Mouse (Mus musculus): ENCODE results near the gene Mrgprh. TPM values are rescaled to one million over a fixed set of nuclear protein-coding genes. Genes with fewer than 3 reads are reported as not detected.
"Not testable (repeated sequence)": the region's sequence is repeated elsewhere in the genome, so short reads cannot be mapped to it uniquely, and the experiment has no call there.

The Mrgprh gene
- total RNA-seq, 2 experiments from 2014 or later: 5.3 to 5.6 TPM

GRCm38 (mm10) chr17:12866853-12867252, 9.0 kb upstream of the Mrgprh start:
- peak; percentile 26 to 42 for DNase-seq
- intact Hi-C loops (cut with DNase I): no loop called here

GRCm38 (mm10) chr17:12868043-12868442, 7.8 kb upstream of the Mrgprh start, which contains the start of gene Mas1:
TSS of gene Mas1 (minus strand) at chr17:12868143.
- intact Hi-C loops (cut with DNase I): no loop called here
- DNase-seq: no peak

DNA sequence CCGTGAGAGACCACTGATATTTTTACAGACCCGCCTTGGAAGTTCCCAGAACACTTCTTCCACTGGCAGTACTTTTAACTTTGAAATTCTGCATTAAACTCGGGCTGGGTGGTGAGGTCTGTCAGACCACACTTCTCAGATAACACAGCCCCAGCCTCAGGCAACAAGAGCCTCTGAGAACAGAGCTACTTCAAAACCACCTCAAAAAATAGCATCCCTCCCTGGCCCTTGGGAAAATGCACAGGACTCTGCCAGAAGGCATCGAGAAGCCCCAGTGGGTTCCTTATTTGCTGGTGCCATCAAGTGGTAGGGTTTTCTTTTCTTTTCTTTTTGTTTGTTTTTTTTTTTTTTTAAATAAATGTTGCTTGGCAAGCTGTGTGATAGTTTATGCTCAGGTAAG, 7.2 kb upstream of the Mrgprh start:
- no peak for DNase-seq
- intact Hi-C loops (cut with DNase I): no loop called here

DNA sequence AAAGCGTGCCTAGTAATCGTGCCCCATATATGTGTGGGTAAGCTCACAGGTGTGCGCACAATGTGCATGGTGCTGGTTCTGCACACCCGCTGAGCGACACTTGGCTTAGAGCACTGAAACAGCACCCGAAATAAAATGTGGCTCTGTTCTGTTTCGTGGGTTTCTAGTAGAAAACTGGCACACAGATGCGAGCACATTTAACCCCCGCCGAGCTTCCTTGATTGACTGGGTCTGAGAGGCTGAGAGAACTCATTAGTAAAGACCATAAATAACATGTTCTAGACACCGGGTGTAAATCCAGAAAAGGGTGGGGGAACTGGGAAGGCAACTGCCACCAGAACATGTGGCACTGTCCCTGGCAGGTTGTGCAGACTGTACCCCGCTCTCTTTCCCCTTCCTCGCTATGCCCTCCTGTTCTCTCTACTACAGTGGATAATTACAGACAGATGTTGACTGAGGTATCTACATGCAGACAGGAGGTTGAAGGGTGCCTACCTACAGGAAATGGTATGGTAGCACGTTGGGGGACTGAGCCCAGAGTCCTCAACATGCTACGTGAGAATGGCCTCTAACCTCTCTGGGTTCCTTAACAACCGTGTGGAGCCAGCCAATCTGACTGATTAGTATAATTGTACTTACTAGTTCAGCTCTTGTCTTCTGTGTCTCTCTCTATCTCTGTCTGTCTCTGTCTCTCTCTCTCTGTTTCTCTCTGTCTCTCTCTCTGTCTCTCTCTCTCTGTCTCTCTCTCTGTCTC, 3.4 kb upstream of the Mrgprh start:
- no peak for DNase-seq
- intact Hi-C loops (cut with DNase I): no loop called here

- intact Hi-C loops (cut with DNase I): loop anchor here (1.0 to 2.0 kb wide), 3 partner anchors 37 to 131 kb away; partner anchors contain the start of gene Mrpl18
- DNase-seq: peak; percentile 80 to 84
Measured at GRCm38 (mm10) chr17:12880178-12880577, 4.3 kb downstream of the Mrgprh start.

DNA sequence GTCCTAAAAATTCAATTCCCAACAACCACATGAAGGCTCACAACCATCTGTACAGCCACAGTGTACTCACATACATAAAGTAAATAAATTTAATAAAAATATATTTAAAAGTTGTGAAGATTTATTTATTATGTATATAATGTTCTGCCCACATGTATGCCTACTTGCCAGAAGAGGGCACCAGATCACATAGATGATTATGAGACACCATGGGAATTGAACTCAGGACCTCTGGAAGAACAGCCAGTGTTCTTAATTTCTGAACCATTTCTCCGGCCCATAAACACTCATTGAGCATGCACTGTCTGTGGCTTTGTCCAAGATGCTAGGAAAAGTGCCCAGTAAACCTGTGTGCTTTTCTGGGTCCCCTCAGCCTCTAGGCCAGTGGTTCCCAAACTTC, 5.4 kb downstream of the Mrgprh start:
- no peak for DNase-seq
- intact Hi-C loops (cut with DNase I): loop anchor here (2.0 kb wide), 2 partner anchors 36 to 130 kb away; partner anchors contain the start of gene Mrpl18

- intact Hi-C loops (cut with DNase I): loop anchor here (1.0 kb wide), 1 partner anchor 26 kb away; no protein-coding TSS in a partner anchor
- DNase-seq: peak in 1 of 2 experiments; percentile 11
Measured at GRCm38 (mm10) chr17:12886620-12887019, 10.8 kb downstream of the Mrgprh start.

DNA sequence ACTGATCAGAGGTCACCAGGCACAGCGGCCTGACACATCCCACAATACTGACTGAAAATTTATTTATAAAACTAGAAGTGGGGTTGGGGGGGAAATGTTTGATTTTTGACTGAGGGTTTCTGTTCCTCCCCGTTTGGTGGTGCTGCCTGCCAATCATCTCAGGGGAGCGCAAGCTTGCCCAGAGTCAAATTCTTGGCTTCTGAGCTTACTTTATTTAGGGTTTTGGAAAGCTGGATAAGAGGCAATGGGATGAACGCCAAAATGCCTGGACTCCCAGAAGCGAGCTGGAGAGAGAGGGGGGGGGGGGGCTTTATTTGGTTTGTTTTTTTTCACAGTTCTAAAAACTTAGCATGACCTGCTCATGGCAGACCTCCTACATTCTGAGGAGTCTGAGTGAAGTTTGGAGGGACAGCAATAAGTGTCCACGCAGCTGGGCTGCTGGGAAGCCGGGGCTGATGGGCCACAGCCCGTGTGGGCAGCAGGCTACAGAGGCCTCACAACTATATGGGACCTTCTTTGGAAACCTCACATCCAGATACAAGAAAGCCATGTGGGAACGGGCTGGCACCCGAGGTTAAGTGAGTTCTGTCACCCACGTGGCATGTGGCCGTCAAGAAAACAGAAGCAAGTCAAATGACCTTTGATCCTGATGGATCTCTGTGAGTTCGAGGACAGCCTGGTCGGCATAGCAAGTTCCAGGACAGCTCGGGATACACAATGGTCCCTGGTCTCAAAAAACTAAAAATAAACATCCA, 11.4 kb downstream of the Mrgprh start:
- intact Hi-C loops (cut with DNase I): no loop called here
- DNase-seq: peak; percentile 15 to 39

- intact Hi-C loops (cut with DNase I): no loop called here
- DNase-seq: no peak
Measured at GRCm38 (mm10) chr17:12891054-12891453, 15.2 kb downstream of the Mrgprh start.

- intact Hi-C loops (cut with DNase I): no loop called here
- no peak for DNase-seq
Measured at GRCm38 (mm10) chr17:12892033-12892432, 16.2 kb downstream of the Mrgprh start.

- DNase-seq: no peak
- intact Hi-C loops (cut with DNase I): no loop called here
Measured at GRCm38 (mm10) chr17:12897674-12898073, 21.8 kb downstream of the Mrgprh start.

GRCm38 (mm10) chr17:12898607-12899006, 22.8 kb downstream of the Mrgprh start:
- intact Hi-C loops (cut with DNase I); DNase-seq: not testable (repeated sequence)

- DNase-seq: no peak
- intact Hi-C loops (cut with DNase I): no loop called here
Measured at GRCm38 (mm10) chr17:12902291-12902690, 26.5 kb downstream of the Mrgprh start.

DNA sequence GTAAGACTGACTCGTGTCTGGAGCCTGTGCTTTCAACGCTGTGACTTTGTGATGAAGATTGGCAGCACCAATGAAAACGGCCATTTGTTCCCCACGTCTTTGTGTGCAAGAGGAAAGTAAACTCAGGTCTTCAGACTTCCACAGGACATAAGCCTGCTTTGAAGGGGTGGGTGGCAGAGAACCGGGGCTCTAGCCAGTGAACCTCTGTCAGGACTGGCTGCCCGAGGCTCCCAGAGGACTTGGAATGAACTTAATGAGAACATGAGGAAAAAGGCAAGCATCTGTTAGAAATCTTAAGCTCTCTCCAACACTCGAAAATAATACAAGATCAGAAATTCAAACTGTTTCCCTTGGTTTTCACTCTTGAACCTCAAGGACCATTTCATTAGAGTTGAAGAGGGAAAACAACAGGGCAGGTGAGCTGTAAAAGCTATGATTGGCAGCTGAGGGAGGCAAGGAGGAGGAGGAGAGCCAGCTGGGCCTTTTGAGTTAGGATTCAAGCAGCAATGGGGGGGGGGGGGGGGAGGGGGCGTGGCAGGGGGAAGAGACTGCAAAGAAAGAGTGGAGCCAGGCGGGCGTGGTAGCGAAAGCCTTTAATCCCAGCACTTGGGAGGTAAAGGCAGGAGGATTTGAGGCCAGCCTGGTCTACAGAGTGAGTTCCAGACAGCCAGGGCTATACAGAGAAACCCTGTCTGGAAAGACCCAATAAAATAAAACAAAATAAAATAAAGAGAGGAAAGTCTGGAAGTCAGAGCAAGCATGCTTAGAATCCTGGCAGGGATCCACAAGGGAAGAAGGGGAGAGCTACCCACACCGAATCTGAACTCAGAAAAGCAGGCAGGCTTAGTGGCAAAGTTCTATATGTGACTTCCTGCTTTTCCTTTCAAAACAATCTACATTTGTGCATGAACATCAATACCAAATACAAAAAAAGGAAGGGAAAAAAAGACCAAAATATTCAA, 27.8 kb downstream of the Mrgprh start:
- intact Hi-C loops (cut with DNase I): no loop called here
- no peak for DNase-seq

DNA sequence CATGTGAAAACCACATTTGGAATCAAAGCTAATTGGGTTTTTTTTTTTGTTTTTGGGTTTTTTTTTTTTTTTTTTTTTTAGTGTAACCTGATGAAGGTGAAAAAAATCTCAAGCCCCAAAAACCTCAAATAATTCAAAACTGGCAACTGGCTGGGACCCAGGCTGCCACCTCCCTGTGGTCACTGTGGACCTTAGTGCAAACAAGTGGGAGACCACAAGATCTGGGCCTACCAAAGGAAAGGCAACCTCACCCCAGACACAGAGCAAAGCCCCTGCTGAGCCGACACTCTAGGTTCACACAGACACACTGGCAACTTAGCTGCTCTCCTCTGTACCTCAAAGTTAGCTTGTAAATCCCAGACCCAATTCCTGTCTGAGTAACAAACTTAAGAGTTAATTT, 28.5 kb downstream of the Mrgprh start:
- intact Hi-C loops (cut with DNase I): no loop called here
- DNase-seq: no peak

DNA sequence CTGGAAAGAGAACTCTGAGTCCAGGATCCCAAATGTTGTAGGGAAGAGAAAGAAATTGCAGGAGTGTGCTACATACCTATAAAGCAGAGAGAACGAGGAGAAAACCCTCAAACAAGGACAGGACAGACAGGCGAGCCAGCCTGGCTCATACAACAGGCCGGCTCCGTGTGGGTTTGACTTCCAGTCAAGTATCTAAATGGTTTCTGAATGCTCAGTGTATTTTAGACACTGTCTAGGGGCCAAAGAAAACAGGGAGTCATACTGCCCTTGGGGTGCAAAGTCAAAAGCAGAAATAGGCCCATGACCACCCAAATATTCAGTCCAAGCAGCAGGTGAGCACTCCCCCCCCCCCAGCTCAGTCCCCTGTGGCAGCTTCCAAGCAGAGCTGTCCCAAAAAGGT, 30.0 kb downstream of the Mrgprh start:
- DNase-seq: no peak
- intact Hi-C loops (cut with DNase I): no loop called here

- DNase-seq: no peak
- intact Hi-C loops (cut with DNase I): no loop called here
Measured at GRCm38 (mm10) chr17:12906436-12906835, 30.6 kb downstream of the Mrgprh start.

GRCm38 (mm10) chr17:12909361-12910280, 33.8 kb downstream of the Mrgprh start, which contains the start of gene Pnldc1:
TSS of gene Pnldc1 (minus strand) at chr17:12910230.
- no peak for DNase-seq
- intact Hi-C loops (cut with DNase I): no loop called here

DNA sequence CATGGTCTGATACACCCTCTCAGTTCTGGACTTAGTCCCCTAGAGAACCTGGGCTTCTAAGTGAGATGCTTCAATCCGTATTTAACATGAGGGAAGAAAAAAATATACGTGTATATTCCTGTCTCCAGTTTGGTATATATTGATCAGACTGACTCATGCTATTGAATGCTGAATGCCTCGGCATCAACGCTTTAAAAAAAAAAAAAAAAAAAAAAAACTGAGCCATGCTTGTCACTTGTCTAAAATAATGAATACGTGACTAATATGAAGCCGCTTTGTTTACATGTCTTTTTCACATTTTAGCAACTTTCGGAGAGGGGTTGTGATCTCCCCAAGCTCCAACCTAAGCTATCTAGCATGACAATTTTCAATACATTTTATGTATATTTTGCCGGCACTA, 34.6 kb downstream of the Mrgprh start:
- DNase-seq: no peak
- intact Hi-C loops (cut with DNase I): no loop called here
